Mouse (Mus musculus) cerebellum, adult 2 months (tissue): ENCODE results near the gene Ttyh1.

ENCODE experiments used
- CTCF ChIP-seq: fragments of 200-500 bp; IDR thresholded peaks from 2 replicates; pipeline ENCODE4 v1.5.1; 2011; ENCODE audit warnings: low read depth, mild to moderate bottlenecking, control low read depth, low read length, moderate library complexity, borderline replicate concordance; ENCODE audit not compliant: insufficient read depth
- POLR2A ChIP-seq: fragments of 200-500 bp; IDR thresholded peaks from 2 replicates; pipeline ENCODE4 v1.6.1; 2011; ENCODE audit warnings: low read length, control low read depth, borderline replicate concordance; ENCODE audit not compliant: insufficient read depth

DNA sequence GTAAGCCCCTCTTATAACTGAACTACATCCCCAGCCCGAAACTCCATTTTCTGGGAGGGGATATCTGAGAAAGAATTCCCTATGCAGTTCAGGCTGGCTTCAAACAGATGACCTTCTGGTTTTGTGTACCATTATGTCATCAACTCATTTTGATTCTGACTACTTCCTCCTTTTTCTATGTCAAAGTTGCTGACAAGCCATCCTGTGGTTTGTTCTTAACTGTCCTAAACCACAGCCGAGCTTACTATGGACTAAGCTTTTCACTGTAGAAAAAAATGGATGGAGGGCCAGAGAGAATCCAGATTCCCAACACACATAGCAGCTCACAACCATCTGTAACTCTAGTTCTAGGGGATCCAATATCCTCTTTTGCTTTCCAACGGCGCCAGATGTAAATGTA is 38.7 kb upstream of the Ttyh1 start:
- TF ChIP-seq POLR2A = no peak
- no peak for TF ChIP-seq CTCF
